Mouse (Mus musculus): ENCODE data around the gene Hoxb5. TPM values are rescaled to one million over a fixed set of nuclear protein-coding genes. Genes with fewer than 3 reads are reported as not detected.

Gene Hoxb5
- polyA plus RNA-seq, 1 experiment from 2014 or later = 7.5 TPM

DNA sequence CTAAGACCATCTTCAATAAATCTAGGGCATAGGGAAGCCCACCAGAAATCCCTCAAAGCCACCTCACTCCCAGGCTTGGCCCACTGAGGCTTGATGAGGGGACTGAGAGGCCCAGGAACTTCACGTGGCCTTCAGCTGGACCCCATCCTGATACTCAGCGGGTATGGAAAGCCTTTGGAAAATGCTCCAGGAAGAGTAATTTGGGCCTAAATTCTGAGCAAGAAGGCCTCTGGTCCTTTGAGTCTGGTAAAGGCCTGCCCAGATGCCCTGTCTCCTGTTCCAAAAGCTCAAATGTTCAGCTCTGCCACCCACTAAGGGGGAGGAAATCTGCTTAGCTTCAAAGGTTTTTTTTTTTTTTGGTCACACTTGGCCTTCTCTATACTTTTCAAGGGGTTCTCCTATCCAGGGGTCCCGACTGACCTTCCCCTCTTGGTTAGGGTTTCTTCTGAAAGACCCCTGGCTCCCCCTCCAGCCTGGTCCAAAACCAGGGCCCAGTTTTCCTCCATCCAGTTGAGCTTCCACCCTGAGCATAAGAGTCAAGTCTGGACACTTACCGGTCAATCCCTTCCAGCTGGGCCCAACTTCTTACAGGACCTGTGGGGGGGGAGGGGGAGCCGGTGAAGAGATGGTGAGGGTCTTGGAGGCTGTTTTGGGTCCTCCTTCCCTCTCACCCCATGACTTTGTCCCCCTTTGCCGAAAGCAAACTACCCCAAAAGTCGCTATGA, 3.2 kb downstream of the Hoxb5 start:
- no peaks in the 10 kb centered on the region for H3K4me1 ChIP-seq (replicated peaks; ENCODE audit: control insufficient read depth, insufficient read depth)
- 35% methylated on average over 7 of the region's 7 CpGs for WGBS

DNA sequence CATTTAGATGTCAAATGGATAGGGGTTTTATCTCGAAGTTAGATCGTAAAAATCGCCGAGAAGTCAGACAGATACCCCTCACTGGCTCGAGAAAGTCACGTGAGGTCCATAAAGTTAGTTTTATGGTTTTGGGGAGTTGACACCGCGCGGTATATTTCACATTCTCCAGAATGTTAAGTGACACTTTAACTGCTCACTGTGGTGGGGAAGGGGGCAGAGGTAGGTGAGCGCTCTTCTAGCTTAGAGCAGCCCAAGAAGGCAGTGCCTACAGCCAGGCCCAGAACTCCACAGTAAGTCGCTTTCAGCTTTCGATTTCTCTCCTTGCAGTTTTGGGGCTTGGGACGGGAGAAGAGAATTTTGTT, 3.8 kb downstream of the Hoxb5 start:
- no peaks in the 10 kb centered on the region for H3K9me3 ChIP-seq (ENCODE audit: control insufficient read depth, low read length)
- no peaks in the 10 kb centered on the region for H3K36me3 ChIP-seq (ENCODE audit: control insufficient read depth, insufficient read depth, low read length)
- H3K27me3 ChIP-seq (ENCODE audit: control insufficient read depth, insufficient read depth, low read length) = 0 out of 2 replicates have a peak, but pooled peaks cover under 1% of the 10 kb centered on the region
- peak overlapping the region; percentile 72 for H3K4me2 ChIP-seq (replicated peaks; ENCODE audit: low read depth)
- TF ChIP-seq EP300 (optimal IDR thresholded peaks at IDR 0.05) (no peak), CTCF (IDR thresholded peaks at IDR 0.05; ENCODE audit: low read depth) (no peak)
- peak overlapping the region; percentile 86 for H3K27ac ChIP-seq (replicated peaks)
- no peak for DNase-seq (ENCODE audit: low spot score)
- no peak for ATAC-seq (ENCODE audit: low FRiP score, low TSS enrichment)
- H3K4me1 ChIP-seq (replicated peaks; ENCODE audit: control insufficient read depth, insufficient read depth) = no peaks in the 10 kb centered on the region
- peak overlapping the region; percentile 31 for H3K4me3 ChIP-seq (ENCODE audit: low read depth, low read length)
- peak overlapping the region; percentile 64 for H3K9ac ChIP-seq (ENCODE audit: low read length)
- WGBS = 30% methylated on average over 13 of the region's 13 CpGs

More for the DNA sequence above, 3.2 kb downstream of the Hoxb5 start:
- H3K4me3 ChIP-seq (ENCODE audit: low read depth, low read length) = peak overlapping the region; percentile 52
- ATAC-seq (ENCODE audit: low FRiP score, low TSS enrichment) (no peak), DNase-seq (ENCODE audit: low spot score) (no peak)
- no peaks in the 10 kb centered on the region for H3K27me3 ChIP-seq (ENCODE audit: control insufficient read depth, insufficient read depth, low read length)
- no peak for TF ChIP-seq EP300 (optimal IDR thresholded peaks at IDR 0.05)
- no peak for TF ChIP-seq CTCF (IDR thresholded peaks at IDR 0.05; ENCODE audit: low read depth)
- peak overlapping the region; percentile 64 for H3K9ac ChIP-seq (ENCODE audit: low read length)
- peak overlapping the region; percentile 86 for H3K27ac ChIP-seq (replicated peaks)
- H3K4me2 ChIP-seq (replicated peaks; ENCODE audit: low read depth) = peak overlapping the region; percentile 72
- no peaks in the 10 kb centered on the region for H3K36me3 ChIP-seq (ENCODE audit: control insufficient read depth, insufficient read depth, low read length)
- H3K9me3 ChIP-seq (ENCODE audit: control insufficient read depth, low read length) = no peaks in the 10 kb centered on the region

DNA sequence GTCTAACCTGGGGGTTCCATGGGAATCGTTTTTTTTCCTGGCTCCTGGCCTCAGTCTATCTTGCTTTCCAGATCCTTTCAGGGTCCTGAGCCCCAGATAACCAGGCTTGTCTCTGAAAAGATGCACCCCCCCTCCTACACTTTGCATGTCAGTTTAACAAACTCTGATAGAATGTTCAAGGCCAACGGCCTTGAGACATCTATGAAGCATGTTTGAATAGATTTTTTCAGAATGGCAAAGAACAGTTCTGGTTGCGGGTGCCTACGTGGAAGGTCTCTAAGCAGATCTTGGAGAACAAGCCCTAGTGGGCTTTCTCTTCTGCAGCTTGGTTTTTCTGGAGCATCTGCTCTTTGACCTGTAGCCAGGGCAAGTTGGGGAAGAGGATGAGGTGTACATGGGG, 5.6 kb downstream of the Hoxb5 start:
- no peaks in the 10 kb centered on the region for H3K36me3 ChIP-seq (ENCODE audit: control insufficient read depth, insufficient read depth, low read length)
- TF ChIP-seq EP300 (optimal IDR thresholded peaks at IDR 0.05) = no peak
- no peak for TF ChIP-seq CTCF (IDR thresholded peaks at IDR 0.05; ENCODE audit: low read depth)
- H3K4me3 ChIP-seq (ENCODE audit: low read depth, low read length) = peak overlapping the region; percentile 31; the same call in 1 of the 2 replicates
- ATAC-seq (ENCODE audit: low FRiP score, low TSS enrichment) (no peak), DNase-seq (ENCODE audit: low spot score) (no peak)
- peak overlapping the region; percentile 72 for H3K4me2 ChIP-seq (replicated peaks; ENCODE audit: low read depth)
- H3K9me3 ChIP-seq (ENCODE audit: control insufficient read depth, low read length) = no peaks in the 10 kb centered on the region
- H3K4me1 ChIP-seq (replicated peaks; ENCODE audit: control insufficient read depth, insufficient read depth) = no peaks in the 10 kb centered on the region
- 22% methylated on average over 4 of the region's 4 CpGs for WGBS
- peak overlapping the region; percentile 86 for H3K27ac ChIP-seq (replicated peaks)
- peak overlapping the region; percentile 64; the same call in 1 of the 2 replicates for H3K9ac ChIP-seq (ENCODE audit: low read length)
- 0 out of 2 replicates have a peak, but pooled peaks cover 2% of the 10 kb centered on the region for H3K27me3 ChIP-seq (ENCODE audit: control insufficient read depth, insufficient read depth, low read length)

- WGBS = 32% methylated on average over 4 of the region's 4 CpGs
- Histone ChIP-seq H3K9ac (ENCODE audit: low read length) (peak overlapping the region; percentile 64; the same call in 1 of the 2 replicates), H3K9me3 (ENCODE audit: control insufficient read depth, low read length) (no peaks in the 10 kb centered on the region), H3K4me1 (replicated peaks; ENCODE audit: control insufficient read depth, insufficient read depth) (no peaks in the 10 kb centered on the region), H3K36me3 (ENCODE audit: control insufficient read depth, insufficient read depth, low read length) (no peaks in the 10 kb centered on the region), H3K4me2 (replicated peaks; ENCODE audit: low read depth) (peak overlapping the region; percentile 72), H3K27me3 (ENCODE audit: control insufficient read depth, insufficient read depth, low read length) (0 out of 2 replicates have a peak, but pooled peaks cover 2% of the 10 kb centered on the region), H3K4me3 (ENCODE audit: low read depth, low read length) (peak overlapping the region; percentile 31; the same call in 1 of the 2 replicates), H3K27ac (replicated peaks) (peak overlapping the region; percentile 86)
- ATAC-seq (ENCODE audit: low FRiP score, low TSS enrichment) (no peak), DNase-seq (ENCODE audit: low spot score) (no peak)
- no peak for TF ChIP-seq CTCF (IDR thresholded peaks at IDR 0.05; ENCODE audit: low read depth)
- TF ChIP-seq EP300 (optimal IDR thresholded peaks at IDR 0.05) = no peak
These were observed 6.2 kb downstream of the Hoxb5 start for GRCm38 (mm10) chr11:96309288-96309687.

DNA sequence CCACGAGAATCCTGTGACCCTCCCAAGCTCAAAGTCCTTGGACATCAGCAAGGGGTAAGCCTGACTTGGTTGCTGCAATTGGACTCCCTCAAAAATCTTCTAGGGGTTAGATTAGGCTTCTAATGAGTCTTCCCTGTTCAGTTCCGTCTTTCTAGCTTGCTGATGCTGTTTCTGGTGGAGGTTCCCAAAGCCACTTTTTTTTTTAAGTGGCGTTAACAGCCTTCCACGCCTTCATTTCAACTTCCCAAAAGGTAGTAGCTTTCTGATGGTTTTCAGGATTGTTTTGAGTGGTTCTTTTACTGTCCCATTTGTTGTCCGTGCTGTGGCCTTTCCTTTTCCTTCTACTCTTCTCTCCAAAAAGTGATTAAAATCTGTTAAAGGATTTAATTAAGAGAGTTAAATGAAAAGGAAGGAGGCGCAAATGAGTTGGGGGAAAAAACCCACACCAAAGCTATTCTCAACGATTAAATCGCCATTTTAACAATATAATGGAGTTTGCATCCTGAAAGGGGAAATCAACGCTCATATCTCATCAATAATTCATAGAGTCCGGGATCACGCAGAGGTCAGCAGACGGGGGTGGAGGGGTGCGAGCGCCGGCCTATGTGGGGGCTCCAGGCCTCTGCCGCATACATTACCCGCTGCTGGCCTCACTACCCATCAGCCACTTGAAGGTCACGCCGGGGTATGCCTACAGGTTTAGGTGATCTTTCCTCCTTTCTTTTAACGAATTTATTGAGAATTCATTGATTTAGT, 7.2 kb downstream of the Hoxb5 start:
- Histone ChIP-seq H3K9me3 (ENCODE audit: control insufficient read depth, low read length) (no peaks in the 10 kb centered on the region), H3K27me3 (ENCODE audit: control insufficient read depth, insufficient read depth, low read length) (peaks cover 2% of the 10 kb centered on the region; the same call in 1 of the 2 replicates), H3K4me3 (ENCODE audit: low read depth, low read length) (peak overlapping the region; percentile 31), H3K27ac (replicated peaks) (peak overlapping the region; percentile 86), H3K4me1 (replicated peaks; ENCODE audit: control insufficient read depth, insufficient read depth) (no peaks in the 10 kb centered on the region), H3K4me2 (replicated peaks; ENCODE audit: low read depth) (peak overlapping the region; percentile 72), H3K9ac (ENCODE audit: low read length) (peak overlapping the region; percentile 54), H3K36me3 (ENCODE audit: control insufficient read depth, insufficient read depth, low read length) (no peaks in the 10 kb centered on the region)
- WGBS = 23% methylated on average over 20 of the region's 20 CpGs
- no peak for TF ChIP-seq CTCF (IDR thresholded peaks at IDR 0.05; ENCODE audit: low read depth)
- TF ChIP-seq EP300 (optimal IDR thresholded peaks at IDR 0.05) = no peak
- no peak for ATAC-seq (ENCODE audit: low FRiP score, low TSS enrichment)
- DNase-seq (ENCODE audit: low spot score) = no peak

Data from stomach, postnatal 0 days (tissue).